Mouse (Mus musculus): Measurements from ENCODE around the gene Rab3a. TPM values are rescaled to one million over a fixed set of nuclear protein-coding genes. Genes with fewer than 3 reads are reported as not detected.

Rab3a gene
- polyA plus RNA-seq, 2 experiments: 1.6 to 2.7 TPM

GRCm38 (mm10) chr8:70762118-70762517, 7.6 kb downstream of the Rab3a start:
- TF ChIP-seq CTCF (IDR thresholded peaks at IDR 0.05; ENCODE audit: low read depth): no peak
- no peak for TF ChIP-seq EP300 (IDR thresholded peaks at IDR 0.05; ENCODE audit: low read depth)
- peak overlapping the region; percentile 80 for H3K4me2 ChIP-seq (ENCODE audit: low read depth)
- no peak overlapping the region for H3K4me3 ChIP-seq (ENCODE audit: insufficient read depth in 1 of 2, low read depth in 2 of 2, low read length in 2 of 2)
- no peaks in the 10 kb centered on the region for H3K9me3 ChIP-seq (ENCODE audit: control insufficient read depth, low read length)
- H3K9ac ChIP-seq (replicated peaks): peak overlapping the region; percentile 38; the same call in 1 of the 2 replicates
- no peak for ATAC-seq (ENCODE audit: insufficient read depth)
- peak overlapping the region; percentile 85 for H3K27ac ChIP-seq
- DNase-seq (ENCODE audit: low read depth in 3 of 3, low spot score in 3 of 3): peak; percentile 73 to 77 (median 75)
- H3K4me1 ChIP-seq (replicated peaks; ENCODE audit: control insufficient read depth in 2 of 2, insufficient read depth in 2 of 2, low read length in 1 of 2): peaks cover 64 to 66% of the 10 kb centered on the region in 2 experiments
- 9% methylated on average over 1 of the region's 1 CpGs for WGBS (ENCODE audit: insufficient replicate concordance)
- H3K36me3 ChIP-seq (replicated peaks; ENCODE audit: control insufficient read depth, insufficient read depth, low read depth): no peaks in the 10 kb centered on the region; the same call in 1 of the 2 replicates
- H3K27me3 ChIP-seq (ENCODE audit: control insufficient read depth, insufficient read depth, low read length): no peaks in the 10 kb centered on the region

- Histone ChIP-seq H3K9ac (replicated peaks) (peak overlapping the region; percentile 51; the same call in 1 of the 2 replicates), H3K4me1 (replicated peaks; ENCODE audit: control insufficient read depth in 2 of 2, insufficient read depth in 2 of 2, low read length in 1 of 2) (peaks cover 66% of the 10 kb centered on the region in 2 experiments), H3K4me2 (ENCODE audit: low read depth) (peak overlapping the region; percentile 99), H3K27me3 (ENCODE audit: control insufficient read depth, insufficient read depth, low read length) (no peaks in the 10 kb centered on the region), H3K27ac (peak overlapping the region; percentile 85), H3K4me3 (ENCODE audit: insufficient read depth in 1 of 2, low read depth in 2 of 2, low read length in 2 of 2) (peak overlapping the region; percentile 0 to 3; a peak in 3 of 4 replicates), H3K9me3 (ENCODE audit: control insufficient read depth, low read length) (no peaks in the 10 kb centered on the region), H3K36me3 (replicated peaks; ENCODE audit: control insufficient read depth, insufficient read depth, low read depth) (no peaks in the 10 kb centered on the region; the same call in 1 of the 2 replicates)
- DNase-seq (ENCODE audit: low read depth in 3 of 3, low spot score in 3 of 3) (peak in 1 of 3 experiments; percentile 56), ATAC-seq (ENCODE audit: insufficient read depth) (no peak)
- WGBS (ENCODE audit: insufficient replicate concordance): 1% methylated on average over 3 of the region's 3 CpGs
- TF ChIP-seq EP300 (IDR thresholded peaks at IDR 0.05; ENCODE audit: low read depth) (no peak), CTCF (IDR thresholded peaks at IDR 0.05; ENCODE audit: low read depth) (peak; percentile 95)
These were observed 8.9 kb downstream of the Rab3a start for GRCm38 (mm10) chr8:70763354-70763753.

- Histone ChIP-seq H3K27ac (peak overlapping the region; percentile 85), H3K4me1 (replicated peaks; ENCODE audit: control insufficient read depth in 2 of 2, insufficient read depth in 2 of 2, low read length in 1 of 2) (peaks cover 65 to 66% of the 10 kb centered on the region in 2 experiments), H3K27me3 (ENCODE audit: control insufficient read depth, insufficient read depth, low read length) (no peaks in the 10 kb centered on the region), H3K9ac (replicated peaks) (peak overlapping the region; percentile 51), H3K9me3 (ENCODE audit: control insufficient read depth, low read length) (no peaks in the 10 kb centered on the region), H3K36me3 (replicated peaks; ENCODE audit: control insufficient read depth, insufficient read depth, low read depth) (no peaks in the 10 kb centered on the region; the same call in 1 of the 2 replicates), H3K4me2 (ENCODE audit: low read depth) (peak overlapping the region; percentile 99), H3K4me3 (ENCODE audit: insufficient read depth in 1 of 2, low read depth in 2 of 2, low read length in 2 of 2) (peak overlapping the region; percentile 0 to 3; a peak in 3 of 4 replicates)
- 10% methylated on average over 8 of the region's 8 CpGs for WGBS (ENCODE audit: insufficient replicate concordance)
- DNase-seq (ENCODE audit: low read depth in 3 of 3, low spot score in 3 of 3) (peak; percentile 83 to 94 (median 85)), ATAC-seq (ENCODE audit: insufficient read depth) (peak; percentile 49)
- no peak for TF ChIP-seq CTCF (IDR thresholded peaks at IDR 0.05; ENCODE audit: low read depth)
- peak; percentile 73 for TF ChIP-seq EP300 (IDR thresholded peaks at IDR 0.05; ENCODE audit: low read depth)
These were observed 9.5 kb downstream of the Rab3a start for GRCm38 (mm10) chr8:70764026-70764425.

GRCm38 (mm10) chr8:70764676-70765075, 10.2 kb downstream of the Rab3a start:
- Histone ChIP-seq H3K9ac (replicated peaks) (peak overlapping the region; percentile 51), H3K36me3 (replicated peaks; ENCODE audit: control insufficient read depth, insufficient read depth, low read depth) (no peaks in the 10 kb centered on the region; the same call in 1 of the 2 replicates), H3K27me3 (ENCODE audit: control insufficient read depth, insufficient read depth, low read length) (no peaks in the 10 kb centered on the region), H3K27ac (peak overlapping the region; percentile 85), H3K9me3 (ENCODE audit: control insufficient read depth, low read length) (no peaks in the 10 kb centered on the region), H3K4me3 (ENCODE audit: insufficient read depth in 1 of 2, low read depth in 2 of 2, low read length in 2 of 2) (no peak overlapping the region; a peak in 1 of 4 replicates), H3K4me2 (ENCODE audit: low read depth) (peak overlapping the region; percentile 99), H3K4me1 (replicated peaks; ENCODE audit: control insufficient read depth in 2 of 2, insufficient read depth in 2 of 2, low read length in 1 of 2) (peaks cover 63 to 65% of the 10 kb centered on the region in 2 experiments)
- ATAC-seq (ENCODE audit: insufficient read depth) (no peak), DNase-seq (ENCODE audit: low read depth in 3 of 3, low spot score in 3 of 3) (no peak)
- 0 out of 2 replicates have a peak, but pooled peaks have one; percentile 13 for TF ChIP-seq CTCF (IDR thresholded peaks at IDR 0.05; ENCODE audit: low read depth)
- TF ChIP-seq EP300 (IDR thresholded peaks at IDR 0.05; ENCODE audit: low read depth): no peak
- WGBS (ENCODE audit: insufficient replicate concordance): 76% methylated on average over 13 of the region's 13 CpGs

GRCm38 (mm10) chr8:70765329-70765728, 10.8 kb downstream of the Rab3a start:
- Histone ChIP-seq H3K9ac (replicated peaks) (no peak overlapping the region; the same call in 1 of the 2 replicates), H3K36me3 (replicated peaks; ENCODE audit: control insufficient read depth, insufficient read depth, low read depth) (no peaks in the 10 kb centered on the region; the same call in 1 of the 2 replicates), H3K27ac (peak overlapping the region; percentile 79), H3K4me1 (replicated peaks; ENCODE audit: control insufficient read depth in 2 of 2, insufficient read depth in 2 of 2, low read length in 1 of 2) (peaks cover 61 to 65% of the 10 kb centered on the region in 2 experiments), H3K4me3 (ENCODE audit: insufficient read depth in 1 of 2, low read depth in 2 of 2, low read length in 2 of 2) (peak overlapping the region; percentile 25 to 72; a peak in 3 of 4 replicates), H3K27me3 (ENCODE audit: control insufficient read depth, insufficient read depth, low read length) (no peaks in the 10 kb centered on the region), H3K4me2 (ENCODE audit: low read depth) (peak overlapping the region; percentile 99), H3K9me3 (ENCODE audit: control insufficient read depth, low read length) (no peaks in the 10 kb centered on the region)
- TF ChIP-seq CTCF (IDR thresholded peaks at IDR 0.05; ENCODE audit: low read depth) (no peak), EP300 (IDR thresholded peaks at IDR 0.05; ENCODE audit: low read depth) (no peak)
- WGBS (ENCODE audit: insufficient replicate concordance): 28% methylated on average over 9 of the region's 9 CpGs
- ATAC-seq (ENCODE audit: insufficient read depth) (no peak), DNase-seq (ENCODE audit: low read depth in 3 of 3, low spot score in 3 of 3) (no peak)
